11 mouse cellular contexts compared by ENCODE assay signal in genomic region chr19:26711268-26711667, GRCm38 (mm10).
DNase-seq lines count a peak whose midpoint lies in the region; ATAC-seq and TF ChIP-seq lines count a peak whose summit lies in the region.
"Had no signal": no experiment of that assay in that cellular context is flagged by ENCODE, and none has a peak within 500 bp of the region (broad histone marks: within the 10 kb centered on the region; RNA-seq: fewer than 3 reads in every experiment).

No protein-coding gene starts in this region.

- no peak overlapping the region for H3K4me2 ChIP-seq in hindbrain, embryonic 11.5 days (replicated peaks; ENCODE audit: low read depth, low read length)
- H3K4me2 ChIP-seq: heart, embryonic 15.5 days; liver, embryonic 15.5 days had no signal

- DNase-seq in embryo, embryonic 10 days (ENCODE audit: low spot score), result peak; percentile 68
- no peak for DNase-seq in embryo, embryonic 9.5 days (ENCODE audit: extremely low spot score)
- no peak for DNase-seq in left cerebral cortex, adult 2 months (ENCODE audit: extremely low spot score in 1 of 2, low spot score in 2 of 2)
- no peak for DNase-seq in left cerebral cortex, adult 9 months (ENCODE audit: low spot score in 2 of 2)
- DNase-seq in NIH3T3 (ENCODE audit: low read depth), result peak; percentile 50
- DNase-seq in naive thymus-derived CD4-positive, alpha-beta T cell, adult 2 months (ENCODE audit: low read depth), result peak; percentile 61
- DNase-seq in right cerebral cortex, postnatal 10 days (ENCODE audit: low spot score in 2 of 2), result no peak
- no peak for DNase-seq in hindbrain, embryonic 11.5 days (ENCODE audit: low spot score)

- intact Hi-C loops in left cerebral cortex, adult 2 months (cut with DNase I), result no loop called here

- H3K27me3 ChIP-seq in hindbrain, embryonic 11.5 days (ENCODE audit: control insufficient read depth, insufficient read depth, low read length), result no peaks in the 10 kb centered on the region
- H3K27me3 ChIP-seq: heart, embryonic 15.5 days; liver, embryonic 15.5 days; Patski had no signal

- no peak overlapping the region for H3K27ac ChIP-seq in left cerebral cortex, adult 2 months
- no peak overlapping the region for H3K27ac ChIP-seq in hindbrain, embryonic 11.5 days (ENCODE audit: low read depth, low read length)
- H3K27ac ChIP-seq: heart, embryonic 15.5 days; liver, embryonic 15.5 days had no signal

- TF ChIP-seq CTCF in left cerebral cortex, adult 2 months (IDR thresholded peaks at IDR 0.05), result peak; percentile 53

- no peak for ATAC-seq in hindbrain, embryonic 11.5 days (ENCODE audit: low FRiP score)
- ATAC-seq: Patski had no signal

- no peaks in the 10 kb centered on the region for H3K9me3 ChIP-seq in hindbrain, embryonic 11.5 days (ENCODE audit: control insufficient read depth, low read length)
- H3K9me3 ChIP-seq: heart, embryonic 15.5 days; liver, embryonic 15.5 days had no signal

- no peaks in the 10 kb centered on the region for H3K36me3 ChIP-seq in hindbrain, embryonic 11.5 days (ENCODE audit: control insufficient read depth, insufficient read depth, low read length)
- H3K36me3 ChIP-seq: liver, embryonic 15.5 days had no signal

- no peaks in the 10 kb centered on the region for H3K4me1 ChIP-seq in hindbrain, embryonic 11.5 days (replicated peaks; ENCODE audit: control insufficient read depth, insufficient read depth, low read length)

- 25% methylated on average over 2 of the region's 2 CpGs for WGBS in hindbrain, embryonic 11.5 days

- H3K4me3 ChIP-seq in left cerebral cortex, adult 2 months, result no peak overlapping the region
- H3K4me3 ChIP-seq in hindbrain, embryonic 11.5 days (ENCODE audit: low read depth, low read length), result no peak overlapping the region
- H3K4me3 ChIP-seq: heart, embryonic 15.5 days; liver, embryonic 15.5 days had no signal

- H3K9ac ChIP-seq in hindbrain, embryonic 11.5 days (ENCODE audit: low read depth, low read length), result no peak overlapping the region
- H3K9ac ChIP-seq: heart, embryonic 15.5 days; liver, embryonic 15.5 days had no signal

Comparison
In these comparisons a context has a peak if more than half of its experiments do, and no peak if none do; other contexts are left out.
1. DNase-seq: peak in embryo, embryonic 10 days (single experiment), NIH3T3 (single experiment) and naive thymus-derived CD4-positive, alpha-beta T cell, adult 2 months (single experiment); none in embryo, embryonic 9.5 days (single experiment), left cerebral cortex, adult 2 months (0 of 2), left cerebral cortex, adult 9 months (0 of 2), right cerebral cortex, postnatal 10 days (0 of 2) and hindbrain, embryonic 11.5 days (single experiment).